ENCODE assay signal across 8 mouse cellular contexts in the genomic region with DNA sequence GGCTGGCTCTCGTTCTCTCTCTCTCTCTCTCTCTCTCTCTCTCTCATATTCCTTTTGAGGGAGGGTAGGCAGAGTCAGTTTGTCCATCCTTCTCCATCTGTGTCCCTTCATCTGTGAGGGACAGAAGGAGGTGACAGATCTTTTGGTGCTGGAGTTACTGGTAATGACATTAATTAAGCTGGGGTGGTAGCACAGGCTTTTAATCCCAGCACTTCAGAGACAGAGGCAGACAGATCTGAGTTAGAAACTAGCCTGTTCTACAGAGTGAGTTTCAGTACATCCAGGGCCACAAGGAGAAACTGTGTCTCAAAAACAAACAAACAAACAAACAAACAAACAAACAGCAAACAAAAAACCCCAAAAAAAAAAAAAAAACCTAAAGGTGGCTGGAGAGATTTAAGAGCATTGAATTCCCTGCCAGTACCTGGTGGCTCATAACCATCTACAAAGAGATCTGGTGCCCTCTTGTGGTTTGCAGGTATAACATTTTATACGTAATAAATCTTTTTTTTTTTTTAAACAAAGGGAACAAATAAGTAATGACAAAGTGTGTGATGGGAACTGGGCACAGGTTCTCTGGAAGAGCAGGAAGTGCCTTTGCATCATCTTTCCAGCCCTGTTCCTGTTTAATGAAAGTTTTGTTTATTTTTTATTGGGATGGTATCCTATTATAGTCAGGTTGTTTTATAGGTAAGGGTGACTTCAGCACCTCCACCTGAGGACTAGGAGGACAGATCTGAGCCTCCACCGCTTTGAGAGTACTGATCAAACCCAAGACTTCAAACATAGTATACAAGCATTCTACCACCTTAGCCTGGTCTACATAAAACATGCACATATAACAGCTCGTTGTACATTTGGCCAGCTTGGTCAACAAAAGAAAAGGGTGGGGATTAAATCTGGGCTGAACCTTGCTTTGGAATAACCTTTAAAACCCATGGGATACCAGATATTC. TPM values are rescaled to one million over a fixed set of nuclear protein-coding genes. Genes with fewer than 3 reads are reported as not detected.
A peak's percentile ranks its signal among the peaks of the same experiment; 100 is the strongest.
DNase-seq lines count a peak whose midpoint lies in the region; ATAC-seq lines count a peak whose summit lies in the region.

No protein-coding gene starts in this region.

- H3K9ac ChIP-seq in heart, embryonic 11.5 days (ENCODE audit: low read depth, low read length) = no peak overlapping the region

- no peak overlapping the region for H3K4me2 ChIP-seq in heart, embryonic 11.5 days

- H3K4me1 ChIP-seq in heart, embryonic 11.5 days (ENCODE audit: control insufficient read depth, insufficient read depth, low read length) = no peaks in the 10 kb centered on the region

- peaks cover 36% of the 10 kb centered on the region for H3K36me3 ChIP-seq in heart, embryonic 11.5 days (ENCODE audit: control insufficient read depth, insufficient read depth, low read length)

- ATAC-seq in heart, embryonic 11.5 days (replicated peaks; ENCODE audit: insufficient number of reproducible peaks, low FRiP score, low TSS enrichment) = no peak

- DNase-seq in heart, adult 18-20 months = peak; percentile 49 to 70
- DNase-seq in thymus, postnatal 0 days (ENCODE audit: low spot score) = peak; percentile 63
- DNase-seq in thymus, adult 18-20 months = no peak
- DNase-seq in embryo, embryonic 10 days (ENCODE audit: low spot score) = peak; percentile 27
- DNase-seq in kidney, postnatal 25 days = peak; percentile 41 to 46
- DNase-seq in retina, adult 2 months (ENCODE audit: low read depth, low spot score) = peak; percentile 33
- no peak for DNase-seq in gastrocnemius, postnatal 4 days (ENCODE audit: low spot score in 2 of 2)

- H3K9me3 ChIP-seq in heart, embryonic 11.5 days (replicated peaks; ENCODE audit: control insufficient read depth, low read length) = no peaks in the 10 kb centered on the region

- no peaks in the 10 kb centered on the region for H3K27me3 ChIP-seq in heart, embryonic 11.5 days (ENCODE audit: control insufficient read depth, insufficient read depth, low read length)

- WGBS in heart, embryonic 11.5 days (ENCODE audit: insufficient replicate concordance) = 77% methylated on average over 4 of the region's 4 CpGs

- no peak overlapping the region for H3K4me3 ChIP-seq in heart, embryonic 11.5 days (ENCODE audit: low read depth, low read length)

- no peak overlapping the region for H3K27ac ChIP-seq in heart, embryonic 11.5 days (ENCODE audit: low read depth, low read length)

RNA-seq across cellular contexts. Expression of gene Xpo1, which starts 16.2 kb away (rescaled TPM):
- total RNA-seq in heart, adult 18-20 months (2021) = 10 to 100 TPM; 36.0 to 40.6 TPM
- 84.1 and 93.7 TPM in 2 replicates for polyA plus RNA-seq in heart, embryonic 11.5 days (2014; fragmentation: Nextera tagmentation; extraction: Ambion mirVana)
- polyA plus RNA-seq in thymus, postnatal 0 days (2015; fragmentation: Nextera tagmentation; extraction: Ambion mirVana) = 60.0 and 62.6 TPM in 2 replicates
- 10 to 100 TPM; 66.9 to 71.4 TPM for total RNA-seq in gastrocnemius, postnatal 4 days (2021)

RNA-seq across cellular contexts. Expression of gene Usp34, which starts 34.6 kb away (rescaled TPM):
- 10 to 100 TPM; 35.2 to 42.5 TPM for total RNA-seq in heart, adult 18-20 months (2021)
- 23.7 and 26.8 TPM in 2 replicates for polyA plus RNA-seq in heart, embryonic 11.5 days (2014; fragmentation: Nextera tagmentation; extraction: Ambion mirVana)
- polyA plus RNA-seq in thymus, postnatal 0 days (2015; fragmentation: Nextera tagmentation; extraction: Ambion mirVana) = 22.1 and 22.3 TPM in 2 replicates
- total RNA-seq in gastrocnemius, postnatal 4 days (2021) = 10 to 100 TPM; 51.7 to 53.9 TPM

Comparison
In these comparisons a context has a peak if more than half of its experiments do, and no peak if none do; other contexts are left out.
1. DNase-seq: peak in heart, adult 18-20 months (2 of 2), thymus, postnatal 0 days (single experiment), embryo, embryonic 10 days (single experiment), kidney, postnatal 25 days (2 of 2) and retina, adult 2 months (single experiment); none in thymus, adult 18-20 months (0 of 2) and gastrocnemius, postnatal 4 days (0 of 2).